Mouse (Mus musculus) heart, adult 2 months (tissue): ENCODE data around the gene Msl1.
A peak's percentile ranks its signal among the peaks of the same experiment; 100 is the strongest.

Experiments
- CTCF ChIP-seq: fragments of 200-600 bp; IDR thresholded peaks from 2 replicates; pipeline ENCODE4 v1.8.1; 2022; ENCODE audit warnings: antibody characterized with exemption, mild to moderate bottlenecking, moderate library complexity
- POLR2A ChIP-seq: fragments of 200-500 bp; IDR thresholded peaks from 2 replicates; pipeline ENCODE4 v1.6.1; 2011; ENCODE audit warnings: mild to moderate bottlenecking, low read depth, low read length, control low read depth; ENCODE audit not compliant: insufficient read depth

- no peak; the same call in 1 of the 2 replicates for TF ChIP-seq POLR2A
- peak; percentile 58 for TF ChIP-seq CTCF
Observed at GRCm38 (mm10) chr11:98794469-98795014, 774 bp upstream of the Msl1 start.
